Mouse (Mus musculus): ENCODE measurements around the gene Ccdc36.

Ccdc36 gene

DNA sequence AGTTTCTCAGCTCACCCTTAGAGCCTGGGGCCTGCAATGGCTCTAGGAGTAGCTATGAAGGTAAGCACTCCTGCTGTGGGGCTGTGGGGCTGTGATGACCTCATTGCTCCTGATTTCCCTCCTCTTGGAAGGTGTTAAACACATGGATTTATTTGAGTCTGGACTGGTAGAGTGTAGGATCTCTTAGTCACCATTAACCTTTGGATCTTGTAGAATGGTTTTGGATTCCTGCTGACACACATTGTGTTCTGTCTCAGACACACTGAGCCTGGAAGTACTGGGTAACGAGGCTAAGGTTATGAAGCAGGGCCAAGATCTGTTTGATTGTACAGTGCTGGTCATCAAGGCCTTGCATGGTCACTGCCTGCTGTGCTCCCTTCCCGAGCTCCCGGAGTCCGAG, 49.0 kb downstream of the Ccdc36 start:
- in situ Hi-C loops (cut with MboI, MseI): loop anchor here (5.0 kb wide), 1 partner anchor 163 kb away; no protein-coding TSS in a partner anchor

DNA sequence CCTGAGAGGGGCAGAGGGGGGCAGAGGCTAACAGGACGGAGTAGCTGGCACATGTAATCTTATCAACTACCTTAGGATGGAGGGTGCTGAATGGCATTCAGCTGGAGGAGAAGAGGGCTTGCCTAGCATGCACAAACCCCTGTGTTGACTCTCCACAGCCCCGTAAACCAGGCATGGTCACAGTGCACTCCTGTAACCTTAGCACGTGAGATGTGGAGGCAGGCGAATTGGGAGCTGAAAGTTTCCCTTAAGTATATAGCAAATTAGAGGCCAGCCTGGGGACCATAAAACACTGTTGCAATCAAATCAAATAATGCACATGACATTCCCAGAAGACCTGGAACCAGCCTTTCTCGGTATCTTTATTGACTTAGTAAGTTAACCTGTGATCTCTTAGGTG, 49.5 kb downstream of the Ccdc36 start:
- in situ Hi-C loops (cut with MboI, MseI): loop anchor here (5.0 kb wide), 1 partner anchor 164 kb away; no protein-coding TSS in a partner anchor

GRCm38 (mm10) chr9:108378234-108378633, 50.0 kb downstream of the Ccdc36 start:
- in situ Hi-C loops (cut with MboI, MseI): loop anchor here (5.0 kb wide), 1 partner anchor 164 kb away; no protein-coding TSS in a partner anchor
